Comparison of ENCODE assay signal across 8 mouse cellular contexts in the genomic region with DNA sequence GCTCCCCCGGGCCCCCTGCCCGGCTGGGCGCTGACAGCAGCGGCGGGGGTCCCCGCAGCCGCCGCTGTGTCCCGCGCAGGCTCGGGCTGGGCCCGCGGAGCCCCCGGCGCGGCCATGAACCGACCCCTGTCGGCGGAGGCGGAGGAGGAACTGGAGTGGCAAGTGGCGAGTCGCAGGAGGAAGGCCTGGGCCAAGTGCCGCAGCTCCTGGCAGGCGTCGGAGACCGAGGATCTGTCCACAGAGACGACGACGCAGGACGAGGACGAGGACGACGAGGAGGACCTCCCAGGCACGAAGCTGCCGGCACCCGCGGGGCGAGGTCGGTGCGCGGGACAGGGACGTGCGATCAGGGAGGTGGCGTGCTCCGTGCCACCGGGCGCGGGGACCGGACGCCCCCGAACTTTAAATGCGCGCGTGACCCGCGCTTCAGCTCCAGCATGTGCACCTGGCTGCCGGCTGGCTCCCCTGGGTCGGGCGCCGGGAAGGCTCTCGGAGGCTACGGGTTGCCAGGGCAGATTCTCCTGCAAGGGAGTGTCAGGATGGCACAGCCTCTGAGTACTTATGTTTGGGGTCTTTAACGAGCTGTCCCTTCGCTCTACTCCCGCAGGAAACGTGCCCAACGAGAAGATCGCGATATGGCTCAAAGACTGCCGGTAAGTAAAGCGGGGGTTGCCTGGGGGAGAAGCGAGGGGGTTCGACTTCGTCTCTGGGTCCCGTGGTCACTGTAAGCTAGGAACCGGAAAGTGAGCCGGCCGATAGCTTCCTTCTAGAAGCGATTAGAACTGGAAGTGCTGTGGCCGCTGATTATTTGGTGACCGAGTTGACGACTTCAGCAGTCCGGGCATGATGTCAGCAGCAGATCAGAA. TPM values are rescaled to one million over a fixed set of nuclear protein-coding genes. Genes with fewer than 3 reads are reported as not detected.
DNase-seq lines count a peak whose midpoint lies in the region; ATAC-seq lines count a peak whose summit lies in the region.

No protein-coding gene starts in this region.

- no peak; the same call in 1 of the 2 replicates for ATAC-seq in embryonic facial prominence, embryonic 13.5 days (ENCODE audit: insufficient number of reproducible peaks, insufficient read depth, low FRiP score, low TSS enrichment, low read depth)

- peak overlapping the region; percentile 85 for H3K27ac ChIP-seq in embryonic facial prominence, embryonic 13.5 days

- peak overlapping the region; percentile 89 for H3K9ac ChIP-seq in embryonic facial prominence, embryonic 13.5 days

- no peaks in the 10 kb centered on the region for H3K9me3 ChIP-seq in embryonic facial prominence, embryonic 13.5 days

- peak overlapping the region; percentile 84 for H3K4me2 ChIP-seq in embryonic facial prominence, embryonic 13.5 days

- H3K36me3 ChIP-seq in embryonic facial prominence, embryonic 13.5 days = peaks cover 8% of the 10 kb centered on the region

- DNase-seq in B cell, adult 2 months = peak; percentile 68 to 74
- DNase-seq in adrenal gland, postnatal 36 days = peak; percentile 72 to 74
- peak; percentile 75 to 81 for DNase-seq in heart, adult 9 months (ENCODE audit: low spot score in 2 of 2)
- DNase-seq in kidney, adult 9 months = peak; percentile 74
- peak; percentile 64 for DNase-seq in liver
- DNase-seq in monocyte, adult 2 months (ENCODE audit: low read depth in 1 of 2, low spot score in 2 of 2) = peak; percentile 26 to 62
- DNase-seq in spleen, postnatal 36 days (ENCODE audit: low spot score in 2 of 2) = peak; percentile 22 to 58

- peaks cover 18% of the 10 kb centered on the region for H3K4me1 ChIP-seq in embryonic facial prominence, embryonic 13.5 days

- H3K27me3 ChIP-seq in embryonic facial prominence, embryonic 13.5 days = no peaks in the 10 kb centered on the region

- H3K4me3 ChIP-seq in embryonic facial prominence, embryonic 13.5 days = peak overlapping the region; percentile 84

- WGBS in embryonic facial prominence, embryonic 13.5 days = under 1% methylated on average over 72 of the region's 83 CpGs

RNA-seq across cellular contexts. Expression of a gene that starts 0.5 kb away (rescaled TPM):
- 10 to 100 TPM; 47.5 to 51.2 TPM for total RNA-seq in adrenal gland, postnatal 36 days (2021)
- 10.4 and 11.8 TPM in 2 replicates for polyA plus RNA-seq in embryonic facial prominence, embryonic 13.5 days (2015; fragmentation: Nextera tagmentation; extraction: Ambion mirVana)
